Mouse (Mus musculus) layer of hippocampus, postnatal 25 days (tissue): Measurements from ENCODE around the gene Gm609. TPM values are rescaled to one million over a fixed set of nuclear protein-coding genes. Genes with fewer than 3 reads are reported as not detected.

Experiments used
- DNase-seq, 2 experiments: peaks; one replicate each; pipeline ENCODE4 v3.0.0; 2022; ENCODE audit warnings: mixed read lengths in 2 of 2, low spot score in 1 of 2; ENCODE audit errors: extremely low spot score in 1 of 2
- total RNA-seq, 2 experiments: library from RNA; stranded (reverse); gene quantifications; 2 replicates each; pipeline ENCODE4 v1.2.3; 2021

Gene Gm609
- total RNA-seq, 2 experiments from 2014 or later, result 0.07 to 0.28 TPM

DNA sequence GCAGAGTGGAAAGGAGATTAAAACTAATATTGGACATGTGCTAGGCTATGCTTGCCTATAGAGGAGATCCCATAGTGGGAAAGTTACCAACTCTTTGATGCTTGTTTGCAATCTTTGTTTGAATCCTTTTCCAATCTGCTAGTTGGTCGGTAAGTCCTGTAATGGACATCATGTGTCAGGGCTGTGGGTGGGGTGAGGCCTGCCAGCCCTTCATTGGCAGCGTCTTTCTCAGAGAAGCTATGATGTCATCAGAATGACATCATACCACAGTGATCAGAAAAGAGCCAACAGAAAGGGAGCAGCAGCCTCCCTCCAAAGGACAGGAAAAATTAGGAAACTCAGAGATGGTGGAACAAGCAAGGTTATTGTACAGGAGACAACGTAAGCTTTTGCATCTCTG lies 93.4 kb downstream of the Gm609 start:
- no peak for DNase-seq

DNA sequence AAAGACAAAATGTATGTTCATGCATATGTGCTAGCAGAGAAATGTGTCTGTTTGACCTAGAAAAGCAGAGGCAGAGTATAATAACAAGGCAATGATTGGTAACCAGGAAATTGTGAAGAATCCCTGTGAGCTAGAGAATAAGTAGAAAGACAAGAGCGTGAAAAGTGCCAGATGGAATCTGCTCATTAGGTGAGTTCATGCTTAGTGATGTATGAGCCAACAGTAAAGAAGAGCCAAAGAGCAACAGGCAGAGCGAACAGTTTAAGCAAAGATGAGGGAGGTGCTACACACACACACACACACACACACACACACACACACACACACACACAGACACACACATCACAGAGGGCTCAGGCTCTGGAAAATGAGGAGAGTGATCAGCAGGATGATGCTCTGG lies 95.3 kb downstream of the Gm609 start:
- no peak for DNase-seq

DNA sequence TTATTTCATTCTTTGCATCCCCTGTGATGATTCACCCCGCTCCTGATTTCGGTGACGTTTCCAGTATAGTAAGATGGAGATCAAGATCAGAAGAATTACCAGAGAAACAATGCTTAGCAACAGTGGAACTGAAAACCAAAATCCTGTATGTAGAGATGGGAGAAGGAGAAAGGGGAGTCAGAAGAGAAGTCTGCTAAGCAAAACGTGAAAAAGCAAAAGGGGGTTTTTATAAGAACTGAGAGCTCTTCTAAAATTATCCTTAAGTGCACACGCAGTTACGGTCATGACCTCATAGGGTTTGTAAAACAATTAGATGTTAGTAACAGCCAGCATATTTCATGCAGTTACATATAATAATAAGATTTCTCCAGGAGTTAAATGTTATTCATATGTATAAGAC lies 100.5 kb downstream of the Gm609 start:
- DNase-seq, result no peak

DNA sequence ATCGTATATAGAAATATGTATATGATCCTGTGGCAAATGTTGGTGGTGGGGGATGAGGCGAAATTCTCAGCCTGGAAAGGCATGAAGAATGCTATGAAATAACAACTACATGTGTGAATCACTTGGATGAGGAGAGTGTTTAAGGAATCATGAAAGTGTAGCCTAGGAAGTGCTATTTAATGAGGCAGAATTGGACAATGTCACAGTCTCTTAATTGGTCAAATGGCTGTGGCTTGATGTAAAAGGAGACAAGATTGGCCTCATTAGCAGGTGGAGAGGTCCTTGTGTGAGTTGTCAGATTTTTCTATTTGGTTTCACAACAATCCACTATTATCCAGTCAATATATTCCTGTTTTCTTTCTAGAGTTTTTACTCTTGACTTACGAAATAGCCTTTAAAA lies 101.1 kb downstream of the Gm609 start:
- DNase-seq, result no peak

DNA sequence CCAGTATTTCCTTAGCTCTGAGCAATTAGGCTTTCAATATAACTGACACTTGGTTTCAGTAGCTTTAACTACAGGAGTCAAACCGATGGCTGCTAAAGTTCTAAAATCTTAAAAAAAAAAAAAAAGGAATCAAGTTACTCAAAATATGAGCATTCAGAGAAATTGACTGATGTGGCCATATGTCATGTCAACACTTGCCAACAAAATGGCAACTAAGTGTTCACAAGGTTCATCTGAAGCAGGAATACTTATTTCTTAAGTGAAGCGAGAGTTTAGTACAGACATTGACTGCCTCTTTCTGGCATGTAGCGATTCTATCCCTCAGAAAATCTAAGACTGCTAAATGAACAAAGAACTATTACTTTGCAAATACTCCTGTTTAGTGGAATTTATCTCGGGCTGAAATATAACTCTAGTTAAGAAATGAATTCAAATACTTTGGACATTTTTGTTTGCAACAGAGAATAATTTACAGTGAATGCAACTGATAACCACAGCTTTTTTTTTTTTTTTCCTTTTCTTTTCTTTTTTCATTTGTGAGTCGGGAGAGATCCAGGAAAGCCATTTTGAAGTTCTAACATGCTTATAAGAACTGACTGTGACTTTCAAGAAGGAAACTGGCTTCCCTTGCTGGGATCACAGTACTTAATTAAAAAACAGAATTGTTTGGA lies 102.3 kb downstream of the Gm609 start:
- no peak for DNase-seq

DNA sequence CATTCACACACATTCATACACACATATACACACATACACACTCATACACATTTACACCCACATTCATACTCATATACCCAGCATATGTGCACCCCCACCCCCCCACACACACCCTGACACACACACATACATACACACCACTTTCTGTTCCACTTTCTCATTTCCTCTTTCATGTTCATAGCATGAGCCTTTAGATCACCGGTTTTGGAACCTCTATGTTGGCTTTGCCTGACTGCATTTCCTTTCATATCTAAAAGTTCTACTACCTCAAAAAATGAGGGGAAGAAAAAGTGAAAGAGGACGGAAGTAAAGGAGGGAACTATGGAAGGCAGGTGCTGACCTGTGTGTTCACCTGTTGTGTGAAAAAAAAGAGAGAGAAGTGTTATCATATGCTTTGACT lies 102.9 kb downstream of the Gm609 start:
- no peak for DNase-seq

DNA sequence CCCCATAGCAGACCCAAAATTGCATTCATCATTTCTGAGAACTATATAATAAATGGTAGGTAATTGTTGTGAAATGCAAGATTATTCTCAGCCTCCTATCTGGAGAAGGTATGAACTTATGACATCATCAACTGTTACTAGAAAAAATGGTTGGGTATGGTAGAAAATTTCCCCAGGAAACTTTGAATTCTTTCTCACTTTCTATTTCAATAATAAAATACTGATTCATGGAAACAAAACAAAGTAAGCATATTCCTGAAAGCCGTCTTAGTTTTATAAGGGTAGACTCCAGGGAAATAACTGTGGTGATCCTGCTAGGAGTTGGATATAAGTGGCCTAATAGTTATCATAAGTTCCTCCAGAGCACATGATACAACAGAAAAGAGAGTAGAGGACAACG lies 103.7 kb downstream of the Gm609 start:
- no peak for DNase-seq

DNA sequence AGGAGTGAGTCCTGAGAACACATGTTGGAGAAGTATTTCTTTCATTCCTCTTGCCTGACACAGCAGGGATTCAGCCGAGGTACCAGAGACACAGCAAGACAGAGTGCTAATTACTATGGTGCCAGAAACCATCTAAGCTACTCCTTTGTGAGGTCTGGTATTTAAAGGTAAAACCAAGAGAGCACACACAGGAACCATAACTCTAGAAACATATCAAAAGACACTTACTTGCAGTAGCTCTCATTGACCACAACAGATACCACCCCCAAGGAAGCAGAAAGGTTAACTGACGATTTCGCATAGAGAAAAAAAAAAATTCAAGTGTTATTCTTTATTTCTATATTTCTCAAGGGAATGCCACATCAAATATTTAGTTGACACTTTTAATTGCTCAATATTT lies 111.0 kb downstream of the Gm609 start:
- no peak for DNase-seq

DNA sequence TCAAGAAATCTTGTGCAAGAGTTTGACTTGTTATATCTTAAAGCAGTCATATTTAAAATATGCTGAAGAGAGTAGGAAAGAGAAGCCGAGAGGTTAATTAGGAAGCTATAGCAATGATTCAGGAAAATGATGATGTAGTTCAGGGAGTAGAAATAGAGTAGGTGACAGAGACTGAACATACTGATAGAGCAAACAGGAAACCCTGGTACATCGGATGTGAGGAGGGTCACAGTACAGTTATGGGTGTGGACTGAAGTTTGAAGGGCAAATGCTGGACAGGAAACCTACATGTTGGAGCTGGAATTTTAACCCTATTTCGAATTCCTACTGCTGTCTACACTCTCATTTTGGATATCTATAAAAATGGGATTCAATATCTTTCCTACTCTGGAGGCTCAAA lies 113.8 kb downstream of the Gm609 start:
- DNase-seq, result no peak

DNA sequence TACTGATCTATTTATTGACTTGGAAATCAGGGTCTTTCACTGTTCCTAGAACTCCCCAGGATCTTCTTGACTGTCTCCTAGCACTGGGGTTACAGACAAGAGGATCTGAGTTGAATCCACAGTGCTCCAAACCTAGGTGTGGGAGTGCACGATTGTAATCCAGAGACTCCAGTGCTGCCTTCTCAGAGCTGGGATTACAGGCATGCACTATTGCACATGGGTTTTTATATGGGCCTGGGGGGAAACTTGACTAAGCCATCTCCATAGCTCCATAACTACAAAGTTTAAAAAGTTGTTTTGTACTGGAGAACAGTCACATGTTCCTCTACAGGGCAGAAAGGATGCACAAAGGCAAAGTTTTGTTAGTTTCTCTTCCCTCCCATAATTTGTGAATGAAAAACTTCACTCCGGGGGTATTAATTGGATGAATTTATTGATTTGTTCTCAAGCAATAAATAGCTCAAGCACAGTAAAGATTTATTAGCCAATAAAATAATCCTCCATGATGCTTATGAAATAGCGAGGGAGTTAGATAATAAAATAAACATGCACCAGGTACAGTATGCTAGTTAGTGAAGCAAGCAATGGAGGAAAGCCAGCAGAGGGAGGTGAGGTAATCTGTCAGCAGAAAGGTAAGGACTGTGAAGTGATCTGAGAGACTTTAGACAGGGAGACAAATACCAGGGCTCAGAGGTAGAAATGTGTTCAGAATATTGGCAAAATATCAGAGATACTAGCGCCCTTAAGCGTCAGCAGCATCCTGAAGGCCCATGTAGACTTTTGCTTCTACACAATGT lies 114.4 kb downstream of the Gm609 start:
- no peak for DNase-seq

DNA sequence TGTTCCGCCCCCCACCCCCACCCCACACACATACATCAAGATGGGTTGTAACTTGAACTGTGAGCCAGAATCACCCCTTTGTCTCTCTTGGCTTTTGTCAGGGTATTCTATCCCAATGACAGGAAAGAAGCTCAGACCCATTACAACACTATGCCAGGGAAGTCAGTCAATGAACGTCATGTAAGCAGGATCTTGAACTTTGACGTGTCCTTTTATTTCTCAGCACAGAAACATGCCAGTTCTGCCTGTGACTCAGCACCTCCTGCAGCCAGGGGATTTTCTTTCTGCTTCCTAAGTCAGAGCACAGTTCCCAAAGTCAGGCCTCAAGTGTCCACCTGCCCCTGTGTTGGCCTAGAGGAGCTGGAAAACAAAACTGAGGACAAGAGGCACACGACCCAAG lies 115.4 kb downstream of the Gm609 start:
- DNase-seq, result no peak

DNA sequence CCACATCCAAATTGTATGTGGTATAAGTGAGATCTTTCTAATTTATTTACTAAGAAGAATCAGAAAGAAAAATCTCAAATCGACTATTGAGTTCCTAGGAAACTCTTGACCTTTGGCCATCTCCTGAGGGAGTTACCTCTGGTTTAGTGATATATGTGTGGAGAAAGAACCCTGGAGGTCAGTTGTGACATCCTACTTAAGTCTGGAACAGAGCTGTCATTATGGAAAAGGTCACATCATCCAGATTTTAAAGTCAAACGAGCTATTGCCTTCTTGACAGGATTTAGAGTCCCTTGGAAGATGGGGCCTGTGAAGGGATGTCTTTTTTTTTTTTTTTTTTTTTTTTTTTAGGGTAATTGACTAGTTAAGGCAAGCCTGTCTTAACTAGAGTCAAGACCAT lies 116.0 kb downstream of the Gm609 start:
- no peak for DNase-seq

DNA sequence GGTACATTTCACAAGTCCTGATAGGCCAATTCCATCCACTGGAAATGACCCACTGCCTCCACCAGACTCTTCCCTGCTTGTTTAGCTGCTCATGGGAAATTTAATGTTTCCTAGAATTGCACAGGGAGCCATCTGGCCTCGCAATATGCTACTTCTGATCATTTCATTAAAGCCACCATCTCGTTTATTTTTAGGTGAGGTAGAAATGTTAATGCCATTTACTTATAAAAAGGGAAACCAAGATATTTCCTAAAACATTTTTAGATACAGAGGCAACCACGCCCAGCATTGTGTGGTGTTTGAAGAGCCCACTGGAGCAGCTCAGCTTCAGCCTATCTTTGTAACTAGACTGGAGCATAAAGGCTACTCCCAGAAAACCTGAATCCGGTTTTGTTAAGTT lies 116.5 kb downstream of the Gm609 start:
- DNase-seq, result peak in 1 of 2 experiments; percentile 14

DNA sequence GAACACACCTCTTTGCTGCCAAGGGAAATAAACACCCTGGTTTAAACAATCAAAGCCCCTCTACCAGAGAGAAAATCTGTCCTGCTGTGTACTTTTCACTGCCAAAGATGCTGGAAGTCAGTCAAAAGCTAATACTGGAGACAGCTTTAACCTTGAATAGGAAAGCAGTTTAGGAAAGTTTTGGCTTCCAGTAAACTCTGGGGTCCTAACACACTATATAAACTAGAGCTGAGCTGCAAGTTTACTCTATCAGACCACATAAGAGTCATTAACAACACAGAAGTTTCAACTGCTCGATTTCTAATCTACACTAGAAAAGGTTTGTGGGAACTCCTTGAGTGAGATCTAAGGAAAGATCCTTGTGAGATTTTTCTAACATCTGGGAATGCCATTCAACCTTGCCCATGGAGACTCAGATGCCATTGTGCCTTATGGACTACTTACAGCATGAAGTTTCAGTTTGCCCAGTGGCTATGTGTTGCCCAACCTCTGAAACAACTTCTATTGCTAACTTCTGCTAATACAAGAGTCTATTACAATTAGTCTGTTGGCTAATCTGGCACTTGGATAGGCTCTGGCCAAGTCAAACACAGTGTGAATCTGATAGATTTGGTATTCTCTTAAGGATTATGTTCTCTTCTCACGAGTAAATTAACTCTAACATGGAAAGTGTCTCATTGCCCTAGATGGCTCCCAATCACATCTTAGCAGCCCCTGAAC lies 117.1 kb downstream of the Gm609 start:
- no peak for DNase-seq

DNA sequence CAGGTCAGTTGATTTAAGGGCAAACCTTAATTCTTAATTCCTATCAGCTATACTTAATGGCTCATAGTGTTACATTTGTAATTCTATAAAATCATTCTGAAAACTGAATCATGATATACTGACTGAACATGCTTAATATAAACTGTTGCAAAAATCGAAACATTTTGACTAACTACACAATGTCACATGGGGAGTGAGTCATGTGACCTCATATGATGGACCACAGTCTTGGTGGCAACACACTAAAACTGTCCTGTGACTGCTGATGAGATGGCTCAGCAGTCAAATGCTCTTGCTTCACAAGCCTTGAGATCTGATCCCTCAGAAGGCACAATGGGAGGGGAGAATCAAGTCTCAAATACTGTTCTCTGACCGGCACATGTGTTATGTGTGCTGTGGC lies 118.7 kb downstream of the Gm609 start:
- no peak for DNase-seq

DNA sequence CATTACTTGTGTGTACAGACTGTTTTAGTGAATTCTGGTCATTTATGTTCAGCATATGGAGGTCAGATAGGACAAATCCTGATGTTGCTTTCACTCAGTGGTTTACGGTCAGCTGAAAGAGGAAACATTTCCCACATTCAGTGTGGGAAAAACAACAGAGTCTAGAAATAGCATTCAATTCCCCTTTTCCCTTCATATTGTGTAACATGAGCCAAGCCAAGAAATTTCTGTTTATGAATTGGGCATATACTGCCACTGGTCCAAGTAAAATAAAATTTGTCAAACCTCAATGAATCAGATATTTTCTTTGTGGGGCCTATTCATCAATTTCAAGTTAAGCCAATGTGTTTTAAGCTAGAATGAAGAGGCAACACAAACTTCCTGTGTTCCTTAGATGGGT lies 121.7 kb downstream of the Gm609 start:
- DNase-seq, result no peak

DNA sequence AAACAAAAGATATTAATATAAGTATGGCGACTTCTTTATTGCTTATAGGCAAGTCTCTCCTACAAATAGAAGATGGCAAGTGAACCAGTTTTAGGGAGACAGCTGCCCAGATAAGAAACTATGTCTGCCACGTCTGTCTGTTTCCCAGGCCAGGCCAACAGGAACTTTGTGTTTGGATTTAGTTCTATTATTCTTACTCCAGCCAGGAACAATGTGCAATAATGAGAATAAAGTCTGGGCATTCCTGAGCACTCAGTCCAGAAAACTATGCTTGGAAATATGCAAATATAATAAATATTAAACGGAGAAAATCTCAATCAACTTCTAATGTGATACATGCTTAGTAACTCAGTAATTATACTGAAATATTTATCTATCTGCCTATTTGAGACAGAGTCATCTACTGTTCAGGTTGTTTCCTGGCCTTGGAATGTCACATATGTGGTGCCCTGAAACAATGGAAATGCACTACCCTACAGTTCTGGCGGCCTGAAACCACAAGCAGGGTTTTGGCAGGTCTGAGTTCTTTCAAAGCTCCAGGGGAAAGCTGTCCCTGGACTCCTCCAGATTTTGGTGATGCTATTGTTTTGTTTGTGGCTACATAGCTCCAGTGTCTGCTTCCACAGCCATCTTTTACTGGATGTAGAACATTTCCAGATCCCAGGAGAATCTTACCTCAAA lies 123.3 kb downstream of the Gm609 start:
- DNase-seq, result no peak

DNA sequence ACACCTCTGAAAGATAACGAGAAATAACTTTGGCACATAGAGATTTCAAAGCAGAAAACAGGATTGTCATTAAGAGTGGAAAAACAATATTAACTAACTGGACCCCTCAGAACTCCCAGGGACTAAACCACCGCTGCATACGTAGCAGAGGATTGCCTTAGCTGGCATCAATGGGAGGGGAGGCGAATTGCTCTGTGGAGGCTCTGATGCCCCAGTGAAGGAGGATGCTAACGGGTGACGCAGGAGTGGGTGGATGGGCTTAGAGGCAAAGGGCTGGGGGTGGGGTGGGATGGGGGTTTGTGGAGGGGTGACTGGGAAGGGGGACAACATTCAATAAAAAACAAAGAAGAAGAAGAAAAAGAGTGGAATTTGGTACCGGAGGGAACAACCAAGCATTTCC lies 126.7 kb downstream of the Gm609 start:
- DNase-seq, result no peak

DNA sequence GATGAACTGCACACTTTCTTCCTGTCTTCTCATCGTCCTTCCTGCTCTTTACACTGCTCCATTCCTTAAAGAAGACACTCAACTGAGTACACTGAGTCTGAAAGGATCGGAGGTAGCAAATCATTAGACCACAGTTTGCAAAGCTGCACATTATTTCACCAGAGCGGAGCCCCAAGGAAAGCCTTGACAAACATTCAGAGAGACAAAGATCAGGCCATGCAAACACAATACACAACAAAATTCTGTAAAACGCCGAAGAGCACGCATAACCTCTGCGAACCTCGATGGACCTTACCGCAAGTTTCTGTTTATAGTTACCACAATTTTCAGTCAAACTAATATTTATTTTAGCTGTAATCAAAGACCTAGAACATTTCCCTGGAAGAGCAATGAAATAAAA lies 127.4 kb downstream of the Gm609 start:
- DNase-seq, result no peak

DNA sequence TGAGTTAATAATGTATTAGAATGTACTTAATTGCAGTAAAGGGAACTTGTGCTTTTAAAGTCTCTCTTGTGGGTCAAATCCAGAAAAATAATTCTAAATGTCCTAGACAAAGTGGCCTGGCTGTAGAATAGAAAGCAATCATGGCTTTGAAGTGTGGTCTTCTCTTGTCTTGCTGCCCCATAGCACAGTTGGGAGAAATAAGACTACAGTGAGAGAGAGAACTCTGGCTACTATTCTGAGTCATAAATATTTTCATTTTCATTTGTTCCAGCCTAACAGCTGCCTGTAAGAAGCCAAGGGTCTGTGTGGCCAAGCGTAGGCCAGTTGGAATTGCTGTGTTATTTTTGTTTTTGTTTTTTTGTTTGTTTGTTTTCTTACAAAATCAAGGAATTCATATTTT lies 128.1 kb downstream of the Gm609 start:
- DNase-seq, result no peak

DNA sequence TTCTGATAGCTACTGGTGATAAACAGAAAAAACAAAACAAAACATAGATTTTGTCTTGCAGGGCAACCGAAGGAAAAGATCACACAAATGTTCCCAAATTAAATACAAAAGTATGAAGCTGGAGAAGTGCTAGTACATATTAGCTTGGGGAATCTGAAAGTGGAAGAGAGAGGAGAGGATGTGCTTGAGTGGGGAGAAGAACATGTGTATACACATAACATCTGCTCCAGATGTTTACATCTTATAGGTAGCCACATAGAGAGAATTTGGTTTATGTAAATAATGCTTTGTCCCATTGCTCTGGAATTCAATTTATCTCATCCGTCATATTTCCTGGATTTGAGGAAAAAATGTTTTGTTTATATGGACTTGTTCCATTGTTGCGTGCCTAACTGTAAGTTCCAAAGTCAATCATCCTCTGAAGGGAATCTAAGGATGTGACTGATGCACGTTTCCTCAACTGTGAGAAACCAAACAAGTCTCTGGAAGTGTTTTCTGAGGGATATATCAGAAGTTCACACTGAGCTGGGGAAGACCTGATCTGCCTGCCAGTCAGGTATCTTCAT lies 129.2 kb downstream of the Gm609 start:
- no peak for DNase-seq
